Mouse (Mus musculus) thymus, adult 2 months (tissue): ENCODE results near the gene Gipc1. TPM values are rescaled to one million over a fixed set of nuclear protein-coding genes. Genes with fewer than 3 reads are reported as not detected.

ENCODE experiments used
- DNase-seq: peaks from one replicate; pipeline ENCODE4 v3.0.0; 2021
- H3K27ac ChIP-seq: fragments of 200-500 bp; 2 replicates; pipeline ENCODE4 v1.5.1; 2012; ENCODE audit warnings: low read length, control low read depth; ENCODE audit not compliant: control insufficient read depth, insufficient read depth
- H3K27me3 ChIP-seq: fragments of 200-500 bp; 2 replicates; pipeline ENCODE4 v1.6.1; 2012; ENCODE audit warnings: mild to moderate bottlenecking, low read length, moderate library complexity, mixed read lengths; ENCODE audit not compliant: control insufficient read depth, insufficient read depth
- H3K36me3 ChIP-seq: fragments of 200-500 bp; 2 replicates; pipeline ENCODE4 v1.6.1; 2012; ENCODE audit warnings: mild to moderate bottlenecking, low read length, moderate library complexity; ENCODE audit not compliant: control insufficient read depth, insufficient read depth
- H3K4me1 ChIP-seq: fragments of 200-500 bp; replicated peaks from 2 replicates; pipeline ENCODE4 v1.6.1; 2012; ENCODE audit warnings: low read length; ENCODE audit not compliant: control insufficient read depth, insufficient read depth
- H3K4me3 ChIP-seq: fragments of 200-500 bp; 2 replicates; pipeline ENCODE4 v1.5.1; 2012; ENCODE audit warnings: mild to moderate bottlenecking, low read length, control low read depth, moderate library complexity; ENCODE audit not compliant: control insufficient read depth, insufficient read depth
- CTCF ChIP-seq: fragments of 200-500 bp; IDR thresholded peaks from 2 replicates; pipeline ENCODE4 v1.5.1; 2012; ENCODE audit warnings: mild to moderate bottlenecking, control low read depth, low read length, moderate library complexity, borderline replicate concordance; ENCODE audit not compliant: control insufficient read depth, poor library complexity, insufficient read depth; ENCODE audit errors: extremely low read depth
- POLR2A ChIP-seq: fragments of 200-500 bp; IDR thresholded peaks from 2 replicates; pipeline ENCODE4 v1.6.1; 2012; ENCODE audit warnings: mild to moderate bottlenecking, low read length, control low read depth, moderate library complexity; ENCODE audit not compliant: control insufficient read depth, poor library complexity, insufficient read depth; ENCODE audit errors: extremely low read depth
- WGBS: fragments of 180-500 bp; shearing (Covaris S2); methylation state at CpG from one replicate; pipeline ENCODE4 v1.1.7; 2018; 5-methylcytosine and 5-hydroxymethylcytosine counted together
- polyA plus RNA-seq: library from polyadenylated mRNA; depleted of rRNA; stranded (reverse); fragments of >200 nt; gene quantifications from 2 replicates; pipeline ENCODE4 v1.2.3, GENCODE M21; 2012

Gene Gipc1
- polyA plus RNA-seq, 1 experiment: 50.2 TPM

- Histone ChIP-seq H3K4me1 (peaks cover 14% of the 10 kb centered on the region), H3K27ac (no peak overlapping the region)
- WGBS: 97% methylated on average over 9 of the region's 9 CpGs
Measured at GRCm38 (mm10) chr8:83656043-83656442, 3.6 kb downstream of the Gipc1 start.

DNA sequence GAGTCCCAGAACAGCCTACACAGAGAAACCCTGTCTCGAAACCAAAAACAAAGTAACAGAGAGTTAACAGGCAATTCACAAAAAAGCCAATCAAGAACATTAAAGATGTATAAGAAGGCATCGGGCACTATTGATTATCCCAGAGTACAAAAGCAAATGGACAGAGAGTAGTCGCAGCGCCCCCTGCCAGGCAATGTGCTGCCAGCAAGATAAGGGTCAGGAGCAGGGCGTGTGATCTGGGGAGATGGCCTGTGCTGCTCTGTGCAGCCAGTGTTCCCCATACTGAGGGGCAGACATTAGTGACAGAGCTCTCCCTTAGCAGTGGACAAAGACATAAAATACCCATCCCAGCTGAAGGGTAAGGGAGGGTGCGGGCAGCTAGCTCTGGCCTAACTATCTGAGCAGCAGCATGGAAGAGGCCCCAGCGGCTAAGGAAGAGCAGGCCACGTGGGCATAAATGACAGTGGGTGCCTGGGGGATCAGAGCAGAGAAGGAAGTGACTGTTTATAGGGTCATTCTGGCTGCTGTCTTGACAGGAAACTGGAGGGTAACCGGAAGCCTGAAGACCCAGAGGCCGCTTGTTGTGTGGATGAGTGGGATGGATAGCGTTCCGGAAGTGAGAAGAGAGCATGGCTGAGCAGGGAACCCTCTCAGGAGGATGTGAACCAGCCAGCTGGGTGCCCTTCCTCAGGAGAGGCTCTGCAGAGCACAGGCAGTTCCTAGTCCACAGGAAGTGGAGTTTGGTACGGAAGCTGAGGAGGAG, 4.2 kb downstream of the Gipc1 start:
- Histone ChIP-seq H3K4me3 (no peak overlapping the region), H3K27me3 (no peaks in the 10 kb centered on the region), H3K4me1 (peaks cover 13% of the 10 kb centered on the region), H3K27ac (no peak overlapping the region), H3K36me3 (no peaks in the 10 kb centered on the region)
- no peak for TF ChIP-seq CTCF
- no peak for DNase-seq
- WGBS: 95% methylated on average over 13 of the region's 13 CpGs

More at GRCm38 (mm10) chr8:83656043-83656442, 3.6 kb downstream of the Gipc1 start:
- no peaks in the 10 kb centered on the region for H3K27me3 ChIP-seq
- TF ChIP-seq POLR2A (no peak), CTCF (no peak)
- H3K4me3 ChIP-seq: no peak overlapping the region
- no peaks in the 10 kb centered on the region for H3K36me3 ChIP-seq
- no peak for DNase-seq

GRCm38 (mm10) chr8:83660545-83660944, 8.1 kb downstream of the Gipc1 start:
- H3K36me3 ChIP-seq: no peaks in the 10 kb centered on the region
- WGBS: 83% methylated on average over 8 of the region's 8 CpGs
- no peak for DNase-seq
- no peak for TF ChIP-seq CTCF
- H3K27me3 ChIP-seq: no peaks in the 10 kb centered on the region
- H3K4me3 ChIP-seq: no peak overlapping the region
- H3K27ac ChIP-seq: no peak overlapping the region
- H3K4me1 ChIP-seq: peaks cover 3% of the 10 kb centered on the region

DNA sequence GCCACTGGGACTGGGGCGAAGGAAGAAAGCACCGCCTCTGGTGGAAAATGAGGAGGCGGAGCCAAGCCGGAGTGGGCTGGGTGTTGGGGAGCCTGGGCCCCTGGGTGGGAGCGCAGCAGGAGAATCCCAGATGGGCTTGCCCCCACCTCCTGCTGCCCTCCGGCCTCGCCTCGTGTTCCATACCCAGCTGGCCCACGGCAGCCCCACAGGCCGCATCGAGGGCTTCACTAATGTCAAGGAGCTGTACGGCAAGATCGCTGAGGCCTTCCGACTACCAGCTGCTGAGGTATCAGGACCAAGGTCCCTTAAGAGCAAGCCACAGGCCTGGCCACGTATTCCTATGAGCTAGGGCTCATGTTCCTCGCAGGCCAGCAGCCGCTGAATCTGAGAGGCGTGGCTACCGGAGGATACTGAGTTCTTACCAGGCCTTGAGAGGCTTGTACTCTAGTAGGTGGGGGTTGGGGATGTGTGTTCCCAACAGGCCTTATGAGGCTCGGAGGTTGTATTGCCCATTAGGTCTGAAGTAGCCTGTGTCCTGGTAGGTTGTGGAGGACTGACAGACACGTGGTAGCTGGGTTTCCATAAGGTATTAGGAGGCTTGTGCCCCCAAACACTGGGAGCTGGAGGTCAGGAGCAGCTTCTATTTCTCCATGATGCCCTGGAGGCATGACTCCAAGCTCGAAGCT, 8.7 kb downstream of the Gipc1 start:
- no peak for DNase-seq
- no peak overlapping the region for H3K4me3 ChIP-seq

GRCm38 (mm10) chr8:83662421-83662826, 9.9 kb downstream of the Gipc1 start:
- no peak overlapping the region for H3K27ac ChIP-seq
- no peaks in the 10 kb centered on the region for H3K36me3 ChIP-seq
- no peaks in the 10 kb centered on the region for H3K27me3 ChIP-seq
- H3K4me1 ChIP-seq: peaks cover 3% of the 10 kb centered on the region
- peak; percentile 97 for TF ChIP-seq CTCF
- TF ChIP-seq POLR2A: no peak
- DNase-seq: peak; percentile 90
- no peak overlapping the region for H3K4me3 ChIP-seq
- 12% methylated on average over 4 of the region's 4 CpGs for WGBS

More for the DNA sequence above, 8.7 kb downstream of the Gipc1 start:
- WGBS: 87% methylated on average over 22 of the region's 22 CpGs
- no peaks in the 10 kb centered on the region for H3K36me3 ChIP-seq
- H3K4me1 ChIP-seq: peaks cover 3% of the 10 kb centered on the region
- no peak overlapping the region for H3K27ac ChIP-seq
- no peak for TF ChIP-seq CTCF
- no peaks in the 10 kb centered on the region for H3K27me3 ChIP-seq

- Histone ChIP-seq H3K36me3 (peaks cover 1% of the 10 kb centered on the region), H3K27me3 (no peaks in the 10 kb centered on the region), H3K27ac (no peak overlapping the region), H3K4me3 (no peak overlapping the region), H3K4me1 (peaks cover 6% of the 10 kb centered on the region)
- DNase-seq: no peak
- 93% methylated on average over 13 of the region's 13 CpGs for WGBS
- TF ChIP-seq CTCF (no peak), POLR2A (no peak)
Measured at GRCm38 (mm10) chr8:83664096-83664495, 11.6 kb downstream of the Gipc1 start.

GRCm38 (mm10) chr8:83664931-83665625, 12.6 kb downstream of the Gipc1 start:
- TF ChIP-seq POLR2A (no peak), CTCF (no peak)
- Histone ChIP-seq H3K36me3 (peaks cover 11% of the 10 kb centered on the region), H3K4me3 (no peak overlapping the region), H3K27me3 (no peaks in the 10 kb centered on the region), H3K4me1 (peaks cover 6% of the 10 kb centered on the region), H3K27ac (no peak overlapping the region)
- 71% methylated on average over 2 of the region's 2 CpGs for WGBS
- DNase-seq: no peak
